Mouse (Mus musculus) inflammation-experienced regulatory T-cells, adult 6 months (primary cell): Measurements from ENCODE around the gene Mef2c. TPM values are rescaled to one million over a fixed set of nuclear protein-coding genes. Genes with fewer than 3 reads are reported as not detected.
A peak's percentile ranks its signal among the peaks of the same experiment; 100 is the strongest.

Source experiments
- ATAC-seq: one replicate; pipeline ENCODE4 v1.8.0; 2017
- polyA plus RNA-seq, 3 experiments: library from polyadenylated mRNA; unstranded; fragments of 100-300 nt; shearing (Covaris generic); gene quantifications; one replicate each; pipeline ENCODE4 v1.2.1; 2017

The Mef2c gene
- 1 to 10 TPM in 2 of 3 experiments, under 1 TPM in 1; 0.60 to 6.2 (median 4.6) TPM for polyA plus RNA-seq

GRCm38 (mm10) chr13:83503919-83504318, at the start of gene Mef2c:
Gene Mef2c, plus strand, starts transcription at chr13:83504034.
- ATAC-seq, result no peak

- no peak for ATAC-seq
These were observed 45.1 kb upstream of the Mef2c start for GRCm38 (mm10) chr13:83458729-83459128.

- no peak for ATAC-seq
These were observed 44.2 kb upstream of the Mef2c start for GRCm38 (mm10) chr13:83459600-83459999.

GRCm38 (mm10) chr13:83460620-83461019, 43.2 kb upstream of the Mef2c start:
- no peak for ATAC-seq

GRCm38 (mm10) chr13:83461556-83461955, 42.3 kb upstream of the Mef2c start:
- ATAC-seq, result no peak

GRCm38 (mm10) chr13:83466756-83467155, 37.1 kb upstream of the Mef2c start:
- ATAC-seq, result no peak

- ATAC-seq, result no peak
These were observed 35.0 kb upstream of the Mef2c start for GRCm38 (mm10) chr13:83468794-83469193.

- ATAC-seq, result no peak
These were observed 30.1 kb upstream of the Mef2c start for GRCm38 (mm10) chr13:83473755-83474154.

- ATAC-seq, result no peak
These were observed 23.4 kb upstream of the Mef2c start for GRCm38 (mm10) chr13:83480388-83480787.

- ATAC-seq, result no peak
These were observed 22.5 kb upstream of the Mef2c start for GRCm38 (mm10) chr13:83481310-83481709.

GRCm38 (mm10) chr13:83482087-83482486, 21.7 kb upstream of the Mef2c start:
- no peak for ATAC-seq

GRCm38 (mm10) chr13:83484215-83484614, 19.6 kb upstream of the Mef2c start:
- ATAC-seq, result no peak

- ATAC-seq, result no peak
These were observed 19.0 kb upstream of the Mef2c start for GRCm38 (mm10) chr13:83484721-83485369.

- no peak for ATAC-seq
These were observed 11.8 kb upstream of the Mef2c start for GRCm38 (mm10) chr13:83492051-83492450.

- no peak for ATAC-seq
These were observed 6.1 kb upstream of the Mef2c start for GRCm38 (mm10) chr13:83497708-83498107.

- ATAC-seq, result no peak
These were observed 4.3 kb upstream of the Mef2c start for GRCm38 (mm10) chr13:83499526-83499925.

GRCm38 (mm10) chr13:83507687-83508086, 3.9 kb downstream of the Mef2c start:
- ATAC-seq, result no peak

- ATAC-seq, result no peak
These were observed 11.2 kb downstream of the Mef2c start for GRCm38 (mm10) chr13:83515013-83515547.

GRCm38 (mm10) chr13:83517660-83518609, 14.1 kb downstream of the Mef2c start:
- peak; percentile 35 for ATAC-seq

GRCm38 (mm10) chr13:83520807-83521206, 17.0 kb downstream of the Mef2c start:
- no peak for ATAC-seq

- ATAC-seq, result no peak
These were observed 19.6 kb downstream of the Mef2c start for GRCm38 (mm10) chr13:83523232-83523969.

- ATAC-seq, result no peak
These were observed 20.5 kb downstream of the Mef2c start for GRCm38 (mm10) chr13:83524159-83524901.
